Mouse (Mus musculus): ENCODE measurements at regions not wholly inside any gene's neighbourhood (a gene's known extent, or its start where the extent isn't known, plus 50 kb on each side); places are given as distances from the start of the nearest gene placed in this dataset.

- H3K27me3 ChIP-seq (ENCODE audit: control insufficient read depth, insufficient read depth, low read length): no peaks in the 10 kb centered on the region
- H3K9ac ChIP-seq (replicated peaks; ENCODE audit: low read depth, low read length): no peak overlapping the region
- H3K4me3 ChIP-seq (ENCODE audit: low read depth, low read length): no peak overlapping the region
- ATAC-seq (ENCODE audit: insufficient read depth, low read depth) (no peak), DNase-seq (ENCODE audit: low spot score) (no peak)
- no peaks in the 10 kb centered on the region for H3K36me3 ChIP-seq (replicated peaks; ENCODE audit: control insufficient read depth, insufficient read depth, low read length)
- no peaks in the 10 kb centered on the region for H3K4me1 ChIP-seq (ENCODE audit: control insufficient read depth, insufficient read depth)
- H3K4me2 ChIP-seq (ENCODE audit: low read depth, low read length): no peak overlapping the region
- no peak for TF ChIP-seq CTCF (IDR thresholded peaks at IDR 0.05; ENCODE audit: low read depth)
- TF ChIP-seq EP300 (IDR thresholded peaks at IDR 0.05; ENCODE audit: low read depth): no peak
- H3K9me3 ChIP-seq (replicated peaks; ENCODE audit: control insufficient read depth, low read length): no peaks in the 10 kb centered on the region
- no peak overlapping the region for H3K27ac ChIP-seq (ENCODE audit: low read depth)
- 51% methylated on average over 2 of the region's 2 CpGs for WGBS
Measured at GRCm38 (mm10) chr3:33440905-33441304, 297.9 kb upstream of the Pex5l start.

DNA sequence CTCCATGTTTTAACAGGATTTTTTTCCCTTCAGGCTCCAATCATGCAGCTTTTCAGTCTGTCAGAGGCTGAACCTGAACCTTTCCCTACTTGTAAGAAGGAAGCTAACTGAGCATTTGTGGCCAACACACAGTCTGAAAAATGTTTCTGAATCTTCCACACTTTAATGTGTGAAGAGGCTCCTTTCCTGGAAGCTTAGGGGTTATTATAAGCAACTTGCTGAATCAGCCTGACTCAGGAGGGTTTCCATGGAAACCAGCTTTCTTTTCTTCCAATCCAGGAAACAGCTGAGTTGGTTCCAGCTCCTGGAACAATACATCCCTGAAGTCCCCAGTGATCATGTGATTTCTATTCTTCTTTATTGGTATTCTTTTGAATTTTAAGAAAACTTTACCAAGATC is 297.5 kb upstream of the Pex5l start:
- TF ChIP-seq CTCF (IDR thresholded peaks at IDR 0.05; ENCODE audit: low read depth): no peak
- no peak for TF ChIP-seq EP300 (IDR thresholded peaks at IDR 0.05; ENCODE audit: low read depth)
- no peaks in the 10 kb centered on the region for H3K9me3 ChIP-seq (replicated peaks; ENCODE audit: control insufficient read depth, low read length)
- no peaks in the 10 kb centered on the region for H3K4me1 ChIP-seq (ENCODE audit: control insufficient read depth, insufficient read depth)
- H3K36me3 ChIP-seq (replicated peaks; ENCODE audit: control insufficient read depth, insufficient read depth, low read length): no peaks in the 10 kb centered on the region
- H3K27me3 ChIP-seq (ENCODE audit: control insufficient read depth, insufficient read depth, low read length): no peaks in the 10 kb centered on the region
- ATAC-seq (ENCODE audit: insufficient read depth, low read depth) (no peak), DNase-seq (ENCODE audit: low spot score) (no peak)
- H3K9ac ChIP-seq (replicated peaks; ENCODE audit: low read depth, low read length): no peak overlapping the region
- H3K4me3 ChIP-seq (ENCODE audit: low read depth, low read length): no peak overlapping the region
- no peak overlapping the region for H3K4me2 ChIP-seq (ENCODE audit: low read depth, low read length)
- H3K27ac ChIP-seq (ENCODE audit: low read depth): no peak overlapping the region

- TF ChIP-seq EP300 (IDR thresholded peaks at IDR 0.05; ENCODE audit: low read depth) (no peak), CTCF (IDR thresholded peaks at IDR 0.05; ENCODE audit: low read depth) (no peak)
- Histone ChIP-seq H3K27me3 (ENCODE audit: control insufficient read depth, insufficient read depth, low read length) (no peaks in the 10 kb centered on the region), H3K4me2 (ENCODE audit: low read depth, low read length) (no peak overlapping the region), H3K4me3 (ENCODE audit: low read depth, low read length) (no peak overlapping the region), H3K9ac (replicated peaks; ENCODE audit: low read depth, low read length) (no peak overlapping the region), H3K4me1 (ENCODE audit: control insufficient read depth, insufficient read depth) (no peaks in the 10 kb centered on the region), H3K36me3 (replicated peaks; ENCODE audit: control insufficient read depth, insufficient read depth, low read length) (no peaks in the 10 kb centered on the region), H3K9me3 (replicated peaks; ENCODE audit: control insufficient read depth, low read length) (no peaks in the 10 kb centered on the region), H3K27ac (ENCODE audit: low read depth) (no peak overlapping the region)
- 51% methylated on average over 3 of the region's 3 CpGs for WGBS
- DNase-seq (ENCODE audit: low spot score) (no peak), ATAC-seq (ENCODE audit: insufficient read depth, low read depth) (no peak)
Measured at GRCm38 (mm10) chr3:33416922-33417321, 273.9 kb upstream of the Pex5l start.

- no peaks in the 10 kb centered on the region for H3K36me3 ChIP-seq (replicated peaks; ENCODE audit: control insufficient read depth, insufficient read depth, low read length)
- no peak for DNase-seq (ENCODE audit: low spot score)
- H3K27ac ChIP-seq (ENCODE audit: low read depth): no peak overlapping the region
- H3K4me1 ChIP-seq (ENCODE audit: control insufficient read depth, insufficient read depth): no peaks in the 10 kb centered on the region
- no peaks in the 10 kb centered on the region for H3K9me3 ChIP-seq (replicated peaks; ENCODE audit: control insufficient read depth, low read length)
- H3K4me2 ChIP-seq (ENCODE audit: low read depth, low read length): no peak overlapping the region
- H3K27me3 ChIP-seq (ENCODE audit: control insufficient read depth, insufficient read depth, low read length): no peaks in the 10 kb centered on the region
- ATAC-seq (ENCODE audit: insufficient read depth, low read depth): no peak
- no peak overlapping the region for H3K9ac ChIP-seq (replicated peaks; ENCODE audit: low read depth, low read length)
- 78% methylated on average over 1 of the region's 1 CpGs for WGBS
- H3K4me3 ChIP-seq (ENCODE audit: low read depth, low read length): no peak overlapping the region
- TF ChIP-seq EP300 (IDR thresholded peaks at IDR 0.05; ENCODE audit: low read depth) (no peak), CTCF (IDR thresholded peaks at IDR 0.05; ENCODE audit: low read depth) (no peak)
Measured at GRCm38 (mm10) chr3:33416321-33416720, 273.3 kb upstream of the Pex5l start.

DNA sequence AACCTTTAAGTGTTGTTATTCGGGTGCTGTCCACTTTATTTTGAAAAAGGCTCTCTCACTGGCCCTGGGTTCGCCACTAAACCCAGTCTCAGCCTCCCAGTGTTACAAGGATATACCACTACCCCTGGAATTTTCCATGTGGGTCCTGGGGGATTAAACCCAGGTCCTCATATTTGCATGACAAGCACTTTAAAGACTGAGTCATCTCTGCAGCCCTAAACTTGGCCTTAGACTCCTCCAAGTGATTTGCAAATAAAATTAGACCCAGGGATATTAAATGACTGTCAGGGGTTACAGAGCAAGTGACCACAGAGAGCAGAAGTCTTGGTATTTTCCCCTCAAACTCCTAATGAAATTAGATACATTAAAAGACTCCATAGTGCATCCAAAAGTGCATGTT is 258.9 kb upstream of the Pex5l start:
- 70% methylated on average over 2 of the region's 2 CpGs for WGBS
- no peak overlapping the region for H3K4me2 ChIP-seq (ENCODE audit: low read depth, low read length)
- TF ChIP-seq CTCF (IDR thresholded peaks at IDR 0.05; ENCODE audit: low read depth) (no peak), EP300 (IDR thresholded peaks at IDR 0.05; ENCODE audit: low read depth) (no peak)
- H3K27me3 ChIP-seq (ENCODE audit: control insufficient read depth, insufficient read depth, low read length): no peaks in the 10 kb centered on the region
- no peaks in the 10 kb centered on the region for H3K9me3 ChIP-seq (replicated peaks; ENCODE audit: control insufficient read depth, low read length)
- DNase-seq (ENCODE audit: low spot score) (no peak), ATAC-seq (ENCODE audit: insufficient read depth, low read depth) (no peak)
- H3K4me3 ChIP-seq (ENCODE audit: low read depth, low read length): no peak overlapping the region
- H3K4me1 ChIP-seq (ENCODE audit: control insufficient read depth, insufficient read depth): no peaks in the 10 kb centered on the region
- no peaks in the 10 kb centered on the region for H3K36me3 ChIP-seq (replicated peaks; ENCODE audit: control insufficient read depth, insufficient read depth, low read length)
- H3K27ac ChIP-seq (ENCODE audit: low read depth): no peak overlapping the region
- no peak overlapping the region for H3K9ac ChIP-seq (replicated peaks; ENCODE audit: low read depth, low read length)

GRCm38 (mm10) chr3:33399321-33399720 is 256.3 kb upstream of the Pex5l start:
- Histone ChIP-seq H3K4me1 (ENCODE audit: control insufficient read depth, insufficient read depth) (no peaks in the 10 kb centered on the region), H3K9ac (replicated peaks; ENCODE audit: low read depth, low read length) (no peak overlapping the region), H3K9me3 (replicated peaks; ENCODE audit: control insufficient read depth, low read length) (no peaks in the 10 kb centered on the region), H3K4me3 (ENCODE audit: low read depth, low read length) (no peak overlapping the region), H3K27me3 (ENCODE audit: control insufficient read depth, insufficient read depth, low read length) (no peaks in the 10 kb centered on the region), H3K36me3 (replicated peaks; ENCODE audit: control insufficient read depth, insufficient read depth, low read length) (no peaks in the 10 kb centered on the region), H3K27ac (ENCODE audit: low read depth) (no peak overlapping the region), H3K4me2 (ENCODE audit: low read depth, low read length) (no peak overlapping the region)
- ATAC-seq (ENCODE audit: insufficient read depth, low read depth) (no peak), DNase-seq (ENCODE audit: low spot score) (no peak)
- TF ChIP-seq CTCF (IDR thresholded peaks at IDR 0.05; ENCODE audit: low read depth): no peak
- TF ChIP-seq EP300 (IDR thresholded peaks at IDR 0.05; ENCODE audit: low read depth): no peak
- 69% methylated on average over 8 of the region's 8 CpGs for WGBS

All from heart, postnatal 0 days (tissue).